Mouse (Mus musculus) forebrain, embryonic 14.5 days (tissue): ENCODE results near the gene Trhde. TPM values are rescaled to one million over a fixed set of nuclear protein-coding genes. Genes with fewer than 3 reads are reported as not detected.

Experiments used
- ATAC-seq: fragments of 200-750 bp; cut with Nextera tagmentation; 2 replicates; pipeline ENCODE4 v1.8.0; 2017; ENCODE audit warnings: mild to moderate bottlenecking, moderate library complexity
- DNase-seq: peaks from one replicate; pipeline ENCODE4 v3.0.0-alpha.2; 2015; ENCODE audit warnings: low spot score
- H3K27ac ChIP-seq: fragments of 300-500 bp; sonication (generic); 2 replicates; pipeline ENCODE4 v1.5.1; 2014; ENCODE audit warnings: low read depth, mild to moderate bottlenecking, control low read depth, low read length, moderate library complexity
- H3K27me3 ChIP-seq: fragments of 300-500 bp; sonication (generic); replicated peaks from 2 replicates; pipeline ENCODE4 v1.6.1; 2014; ENCODE audit warnings: low read length, control low read depth, mixed read lengths; ENCODE audit not compliant: control insufficient read depth, insufficient read depth
- H3K36me3 ChIP-seq: fragments of 300-500 bp; sonication (generic); 2 replicates; pipeline ENCODE4 v1.6.1; 2014; ENCODE audit warnings: low read length, control low read depth; ENCODE audit not compliant: control insufficient read depth, insufficient read depth
- H3K4me1 ChIP-seq: fragments of 300-500 bp; sonication (generic); 2 replicates; pipeline ENCODE4 v1.6.1; 2014; ENCODE audit warnings: antibody characterized with exemption, low read length, control low read depth; ENCODE audit not compliant: control insufficient read depth, insufficient read depth
- H3K4me2 ChIP-seq: fragments of 300-500 bp; sonication (generic); 2 replicates; pipeline ENCODE4 v1.6.1; 2014; ENCODE audit warnings: mild to moderate bottlenecking, control low read depth, low read length
- H3K4me3 ChIP-seq: fragments of 300-500 bp; sonication (generic); 2 replicates; pipeline ENCODE4 v1.5.1; 2014; ENCODE audit warnings: low read depth, low read length, control low read depth
- H3K9ac ChIP-seq: fragments of 300-500 bp; sonication (generic); 2 replicates; pipeline ENCODE4 v1.6.1; 2014; ENCODE audit warnings: mild to moderate bottlenecking, low read length, control low read depth, moderate library complexity
- H3K9me3 ChIP-seq: fragments of 300-500 bp; sonication (generic); replicated peaks from 2 replicates; pipeline ENCODE4 v1.6.1; 2016; ENCODE audit warnings: low read length, control low read depth, mixed read lengths; ENCODE audit not compliant: control insufficient read depth
- WGBS: fragments of 180-500 bp; shearing (Covaris S2); extraction: QIAGEN DNeasy Blood & Tissue Kit; methylation state at CpG from one replicate; pipeline ENCODE4 v1.1.7; 2014; 5-methylcytosine and 5-hydroxymethylcytosine counted together
- polyA plus RNA-seq: library from polyadenylated mRNA; unstranded; fragments of >200 nt; fragmentation: Nextera tagmentation; extraction: Ambion mirVana; gene quantifications from 2 replicates; pipeline ENCODE4 v1.2.1, GENCODE M21; 2014

The Trhde gene
- polyA plus RNA-seq = 1.8 and 2.9 TPM in 2 replicates

GRCm38 (mm10) chr10:114802161-114802651 is at the start of gene Trhde:
Gene Trhde (minus strand): TSS chr10:114802307.
- Histone ChIP-seq H3K9ac (peak within 1 kb of the TSS; percentile 53), H3K27me3 (peaks cover 15% of the 10 kb centered on the region), H3K9me3 (no peaks in the 10 kb centered on the region), H3K4me2 (peak within 1 kb of the TSS; percentile 95), H3K4me1 (no peaks in the 10 kb centered on the region), H3K27ac (no peak within 1 kb of the TSS; the same call in 1 of the 2 replicates), H3K36me3 (no peaks in the 10 kb centered on the region), H3K4me3 (peak within 1 kb of the TSS; percentile 58)
- ATAC-seq = peak; percentile 43
- DNase-seq = peak; percentile 56
- under 1% methylated on average over 30 of the region's 30 CpGs for WGBS

- 95% methylated on average over 12 of the region's 12 CpGs for WGBS
- Histone ChIP-seq H3K36me3 (no peaks in the 10 kb centered on the region), H3K27ac (no peak overlapping the region), H3K9me3 (no peaks in the 10 kb centered on the region), H3K27me3 (no peaks in the 10 kb centered on the region), H3K9ac (no peak overlapping the region), H3K4me3 (no peak overlapping the region), H3K4me1 (no peaks in the 10 kb centered on the region), H3K4me2 (no peak overlapping the region)
- DNase-seq = no peak
- ATAC-seq = no peak
Measured at GRCm38 (mm10) chr10:114841966-114842365, 39.9 kb upstream of the Trhde start.

GRCm38 (mm10) chr10:114841440-114841839 is 39.3 kb upstream of the Trhde start:
- H3K36me3 ChIP-seq = no peaks in the 10 kb centered on the region
- no peak overlapping the region for H3K9ac ChIP-seq
- ATAC-seq (no peak), DNase-seq (no peak)
- no peak overlapping the region for H3K4me3 ChIP-seq
- no peaks in the 10 kb centered on the region for H3K4me1 ChIP-seq
- H3K4me2 ChIP-seq = no peak overlapping the region
- H3K27ac ChIP-seq = no peak overlapping the region
- whole genome bisulfite sequencing = 63% methylated on average over 5 of the region's 5 CpGs
- no peaks in the 10 kb centered on the region for H3K9me3 ChIP-seq
- H3K27me3 ChIP-seq = no peaks in the 10 kb centered on the region

- Histone ChIP-seq H3K27me3 (no peaks in the 10 kb centered on the region), H3K4me2 (no peak overlapping the region), H3K9ac (no peak overlapping the region), H3K4me3 (no peak overlapping the region), H3K27ac (no peak overlapping the region), H3K9me3 (no peaks in the 10 kb centered on the region), H3K4me1 (no peaks in the 10 kb centered on the region), H3K36me3 (no peaks in the 10 kb centered on the region)
- DNase-seq (peak; percentile 39), ATAC-seq (no peak)
- WGBS = 53% methylated on average over 7 of the region's 7 CpGs
Measured at GRCm38 (mm10) chr10:114831313-114831712, 29.2 kb upstream of the Trhde start.

- WGBS = 53% methylated on average over 3 of the region's 3 CpGs
- peak; percentile 41 for DNase-seq
- Histone ChIP-seq H3K27me3 (no peaks in the 10 kb centered on the region), H3K4me1 (no peaks in the 10 kb centered on the region), H3K4me2 (no peak overlapping the region), H3K36me3 (no peaks in the 10 kb centered on the region), H3K9ac (no peak overlapping the region), H3K9me3 (no peaks in the 10 kb centered on the region), H3K4me3 (no peak overlapping the region), H3K27ac (no peak overlapping the region)
- ATAC-seq = no peak
Measured at GRCm38 (mm10) chr10:114808799-114809198, 6.7 kb upstream of the Trhde start.

- H3K36me3 ChIP-seq = no peaks in the 10 kb centered on the region
- 33% methylated on average over 3 of the region's 3 CpGs for WGBS
- no peaks in the 10 kb centered on the region for H3K9me3 ChIP-seq
- no peak overlapping the region for H3K4me3 ChIP-seq
- H3K4me1 ChIP-seq = no peaks in the 10 kb centered on the region
- H3K27me3 ChIP-seq = peaks cover 2% of the 10 kb centered on the region
- H3K9ac ChIP-seq = no peak overlapping the region
- H3K4me2 ChIP-seq = no peak overlapping the region
- ATAC-seq (no peak), DNase-seq (peak; percentile 44)
- no peak overlapping the region for H3K27ac ChIP-seq
Measured at GRCm38 (mm10) chr10:114805884-114806283, 3.8 kb upstream of the Trhde start.

GRCm38 (mm10) chr10:114801457-114802160 is 498 bp downstream of the Trhde start:
- Histone ChIP-seq H3K4me3 (peak overlapping the region; percentile 58), H3K4me2 (peak overlapping the region; percentile 95), H3K4me1 (no peaks in the 10 kb centered on the region), H3K27me3 (peaks cover 15% of the 10 kb centered on the region), H3K36me3 (no peaks in the 10 kb centered on the region), H3K9ac (peak overlapping the region; percentile 53), H3K9me3 (no peaks in the 10 kb centered on the region), H3K27ac (no peak overlapping the region; the same call in 1 of the 2 replicates)
- under 1% methylated on average over 63 of the region's 66 CpGs for WGBS
- DNase-seq = peak; percentile 66
- peak; percentile 83 for ATAC-seq

GRCm38 (mm10) chr10:114800331-114801304 is 1.5 kb downstream of the Trhde start:
- WGBS = 7% methylated on average over 75 of the region's 75 CpGs
- Histone ChIP-seq H3K9me3 (no peaks in the 10 kb centered on the region), H3K4me3 (peak overlapping the region; percentile 58), H3K27me3 (peaks cover 15% of the 10 kb centered on the region), H3K9ac (peak overlapping the region; percentile 53), H3K27ac (no peak overlapping the region; the same call in 1 of the 2 replicates), H3K4me2 (peak overlapping the region; percentile 95), H3K36me3 (no peaks in the 10 kb centered on the region), H3K4me1 (no peaks in the 10 kb centered on the region)
- peak; percentile 7 for DNase-seq
- peak; percentile 38 for ATAC-seq
